Mouse (Mus musculus): ENCODE results near the gene Unc5a. TPM values are rescaled to one million over a fixed set of nuclear protein-coding genes. Genes with fewer than 3 reads are reported as not detected.

Gene Unc5a
- polyA plus RNA-seq, 1 experiment from 2014 or later = 4.6 TPM

GRCm38 (mm10) chr13:54959842-54960241 lies 10.6 kb downstream of the Unc5a start:
- H3K4me1 ChIP-seq (ENCODE audit: control insufficient read depth, insufficient read depth, low read length) = no peaks in the 10 kb centered on the region
- no peak overlapping the region for H3K4me3 ChIP-seq (ENCODE audit: low read depth, low read length)
- 57% methylated on average over 6 of the region's 6 CpGs for WGBS
- H3K4me2 ChIP-seq (ENCODE audit: low read depth, low read length) = no peak overlapping the region
- H3K27ac ChIP-seq (replicated peaks; ENCODE audit: low read depth, low read length) = no peak overlapping the region
- no peak for ATAC-seq (ENCODE audit: low read depth)
- H3K9ac ChIP-seq (ENCODE audit: low read depth, low read length) = no peak overlapping the region
- H3K9me3 ChIP-seq (ENCODE audit: control insufficient read depth, low read length) = no peaks in the 10 kb centered on the region
- peaks cover 23% of the 10 kb centered on the region for H3K27me3 ChIP-seq (replicated peaks; ENCODE audit: control insufficient read depth, insufficient read depth, low read length)
- no peaks in the 10 kb centered on the region for H3K36me3 ChIP-seq (ENCODE audit: control insufficient read depth, insufficient read depth, low read length)
- no peak for DNase-seq (ENCODE audit: low spot score)

GRCm38 (mm10) chr13:54960491-54960890 lies 11.3 kb downstream of the Unc5a start:
- Histone ChIP-seq H3K4me2 (ENCODE audit: low read depth, low read length) (no peak overlapping the region), H3K36me3 (ENCODE audit: control insufficient read depth, insufficient read depth, low read length) (no peaks in the 10 kb centered on the region), H3K9ac (ENCODE audit: low read depth, low read length) (no peak overlapping the region), H3K4me3 (ENCODE audit: low read depth, low read length) (no peak overlapping the region), H3K9me3 (ENCODE audit: control insufficient read depth, low read length) (no peaks in the 10 kb centered on the region), H3K27me3 (replicated peaks; ENCODE audit: control insufficient read depth, insufficient read depth, low read length) (peaks cover 17% of the 10 kb centered on the region), H3K4me1 (ENCODE audit: control insufficient read depth, insufficient read depth, low read length) (no peaks in the 10 kb centered on the region), H3K27ac (replicated peaks; ENCODE audit: low read depth, low read length) (no peak overlapping the region)
- DNase-seq (ENCODE audit: low spot score) (no peak), ATAC-seq (ENCODE audit: low read depth) (no peak)
- WGBS = 64% methylated on average over 3 of the region's 3 CpGs

- no peaks in the 10 kb centered on the region for H3K4me1 ChIP-seq (ENCODE audit: control insufficient read depth, insufficient read depth, low read length)
- no peak overlapping the region for H3K4me2 ChIP-seq (ENCODE audit: low read depth, low read length)
- DNase-seq (ENCODE audit: low spot score) (no peak), ATAC-seq (ENCODE audit: low read depth) (no peak)
- WGBS = 86% methylated on average over 6 of the region's 6 CpGs
- no peaks in the 10 kb centered on the region for H3K36me3 ChIP-seq (ENCODE audit: control insufficient read depth, insufficient read depth, low read length)
- no peak overlapping the region for H3K9ac ChIP-seq (ENCODE audit: low read depth, low read length)
- H3K27ac ChIP-seq (replicated peaks; ENCODE audit: low read depth, low read length) = no peak overlapping the region
- no peaks in the 10 kb centered on the region for H3K9me3 ChIP-seq (ENCODE audit: control insufficient read depth, low read length)
- no peak overlapping the region for H3K4me3 ChIP-seq (ENCODE audit: low read depth, low read length)
- no peaks in the 10 kb centered on the region for H3K27me3 ChIP-seq (replicated peaks; ENCODE audit: control insufficient read depth, insufficient read depth, low read length)
These were observed 16.0 kb downstream of the Unc5a start for GRCm38 (mm10) chr13:54965256-54965655.

- Histone ChIP-seq H3K4me3 (ENCODE audit: low read depth, low read length) (no peak overlapping the region), H3K36me3 (ENCODE audit: control insufficient read depth, insufficient read depth, low read length) (no peaks in the 10 kb centered on the region), H3K27ac (replicated peaks; ENCODE audit: low read depth, low read length) (no peak overlapping the region), H3K4me2 (ENCODE audit: low read depth, low read length) (no peak overlapping the region), H3K9me3 (ENCODE audit: control insufficient read depth, low read length) (no peaks in the 10 kb centered on the region), H3K9ac (ENCODE audit: low read depth, low read length) (no peak overlapping the region), H3K27me3 (replicated peaks; ENCODE audit: control insufficient read depth, insufficient read depth, low read length) (no peaks in the 10 kb centered on the region), H3K4me1 (ENCODE audit: control insufficient read depth, insufficient read depth, low read length) (no peaks in the 10 kb centered on the region)
- ATAC-seq (ENCODE audit: low read depth) = no peak
- no peak for DNase-seq (ENCODE audit: low spot score)
- 63% methylated on average over 11 of the region's 11 CpGs for WGBS
These were observed 18.3 kb downstream of the Unc5a start for GRCm38 (mm10) chr13:54967501-54967900.

GRCm38 (mm10) chr13:54968636-54969035 lies 19.4 kb downstream of the Unc5a start:
- Histone ChIP-seq H3K36me3 (ENCODE audit: control insufficient read depth, insufficient read depth, low read length) (no peaks in the 10 kb centered on the region), H3K9me3 (ENCODE audit: control insufficient read depth, low read length) (no peaks in the 10 kb centered on the region), H3K4me2 (ENCODE audit: low read depth, low read length) (no peak overlapping the region), H3K4me1 (ENCODE audit: control insufficient read depth, insufficient read depth, low read length) (no peaks in the 10 kb centered on the region), H3K4me3 (ENCODE audit: low read depth, low read length) (no peak overlapping the region), H3K9ac (ENCODE audit: low read depth, low read length) (no peak overlapping the region), H3K27ac (replicated peaks; ENCODE audit: low read depth, low read length) (no peak overlapping the region), H3K27me3 (replicated peaks; ENCODE audit: control insufficient read depth, insufficient read depth, low read length) (no peaks in the 10 kb centered on the region)
- DNase-seq (ENCODE audit: low spot score) (no peak), ATAC-seq (ENCODE audit: low read depth) (no peak)
- 56% methylated on average over 5 of the region's 5 CpGs for WGBS

- H3K36me3 ChIP-seq (ENCODE audit: control insufficient read depth, insufficient read depth, low read length) = no peaks in the 10 kb centered on the region
- H3K27ac ChIP-seq (replicated peaks; ENCODE audit: low read depth, low read length) = no peak overlapping the region
- ATAC-seq (ENCODE audit: low read depth) = no peak
- no peaks in the 10 kb centered on the region for H3K9me3 ChIP-seq (ENCODE audit: control insufficient read depth, low read length)
- no peaks in the 10 kb centered on the region for H3K27me3 ChIP-seq (replicated peaks; ENCODE audit: control insufficient read depth, insufficient read depth, low read length)
- H3K4me2 ChIP-seq (ENCODE audit: low read depth, low read length) = no peak overlapping the region
- no peak for DNase-seq (ENCODE audit: low spot score)
- H3K9ac ChIP-seq (ENCODE audit: low read depth, low read length) = no peak overlapping the region
- H3K4me1 ChIP-seq (ENCODE audit: control insufficient read depth, insufficient read depth, low read length) = no peaks in the 10 kb centered on the region
- 34% methylated on average over 9 of the region's 9 CpGs for WGBS
- no peak overlapping the region for H3K4me3 ChIP-seq (ENCODE audit: low read depth, low read length)
These were observed 20.3 kb downstream of the Unc5a start for GRCm38 (mm10) chr13:54969513-54969912.

DNA sequence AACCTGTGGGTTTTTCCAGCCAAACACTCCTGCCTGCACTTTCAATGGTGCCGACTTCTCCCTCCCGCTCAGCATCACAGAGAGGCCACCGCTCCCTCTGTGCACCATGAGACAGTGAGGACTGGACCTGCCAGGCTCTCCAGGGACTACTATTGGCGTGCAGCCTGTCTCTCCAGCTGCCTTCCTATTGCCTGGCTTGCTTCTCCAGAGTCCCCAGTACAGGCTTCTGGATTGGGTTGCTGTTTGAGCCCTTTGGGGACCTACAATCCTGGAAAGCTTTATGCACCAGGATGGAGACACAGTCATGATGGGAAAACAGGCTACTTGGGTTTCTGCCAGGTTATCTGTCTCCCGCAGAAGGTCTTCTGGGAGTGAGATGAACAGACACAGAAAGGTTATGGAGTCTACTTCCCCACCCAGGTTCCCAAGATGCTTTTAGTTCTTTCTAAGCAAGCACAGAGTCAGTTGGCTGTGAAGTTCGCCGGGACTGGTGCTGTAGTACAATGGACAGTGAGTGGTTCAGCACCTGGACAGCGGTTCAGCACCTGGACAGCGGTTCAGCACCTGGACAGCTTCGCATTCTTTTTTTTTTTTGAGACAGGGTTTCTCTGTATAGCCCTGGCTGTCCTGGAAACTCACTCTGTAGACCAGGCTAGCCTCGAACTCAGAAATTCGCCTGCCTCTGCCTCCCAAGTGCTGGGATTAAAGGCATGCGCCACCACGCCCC lies 21.5 kb downstream of the Unc5a start:
- no peaks in the 10 kb centered on the region for H3K4me1 ChIP-seq (ENCODE audit: control insufficient read depth, insufficient read depth, low read length)
- H3K27me3 ChIP-seq (replicated peaks; ENCODE audit: control insufficient read depth, insufficient read depth, low read length) = no peaks in the 10 kb centered on the region
- 31% methylated on average over 14 of the region's 14 CpGs for WGBS
- DNase-seq (ENCODE audit: low spot score) (peak; percentile 62), ATAC-seq (ENCODE audit: low read depth) (no peak)
- no peak overlapping the region for H3K9ac ChIP-seq (ENCODE audit: low read depth, low read length)
- H3K36me3 ChIP-seq (ENCODE audit: control insufficient read depth, insufficient read depth, low read length) = no peaks in the 10 kb centered on the region
- no peak overlapping the region for H3K27ac ChIP-seq (replicated peaks; ENCODE audit: low read depth, low read length)
- no peaks in the 10 kb centered on the region for H3K9me3 ChIP-seq (ENCODE audit: control insufficient read depth, low read length)
- H3K4me2 ChIP-seq (ENCODE audit: low read depth, low read length) = no peak overlapping the region
- H3K4me3 ChIP-seq (ENCODE audit: low read depth, low read length) = no peak overlapping the region

DNA sequence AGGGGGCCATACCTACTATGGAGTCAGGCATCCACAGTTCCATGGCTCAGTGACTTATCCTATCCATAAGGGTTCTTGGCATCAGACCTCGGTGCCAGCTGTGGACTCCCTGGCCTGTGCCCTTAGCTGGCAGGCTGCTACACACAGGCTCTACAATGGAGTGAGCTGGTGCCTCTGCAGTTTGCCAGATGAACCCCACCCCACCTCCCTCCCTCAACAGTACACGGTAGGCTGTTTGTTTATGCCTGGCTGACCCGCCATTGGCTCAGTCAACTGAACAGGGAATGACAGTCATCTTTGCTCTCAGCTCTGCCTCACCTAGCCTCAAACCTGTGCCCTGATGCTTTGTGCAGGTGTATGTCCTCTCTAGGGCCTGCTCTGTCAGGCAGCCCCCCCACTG lies 26.3 kb downstream of the Unc5a start:
- Histone ChIP-seq H3K4me1 (ENCODE audit: control insufficient read depth, insufficient read depth, low read length) (no peaks in the 10 kb centered on the region), H3K27me3 (replicated peaks; ENCODE audit: control insufficient read depth, insufficient read depth, low read length) (no peaks in the 10 kb centered on the region), H3K9me3 (ENCODE audit: control insufficient read depth, low read length) (no peaks in the 10 kb centered on the region), H3K4me3 (ENCODE audit: low read depth, low read length) (no peak overlapping the region), H3K27ac (replicated peaks; ENCODE audit: low read depth, low read length) (no peak overlapping the region), H3K4me2 (ENCODE audit: low read depth, low read length) (no peak overlapping the region), H3K36me3 (ENCODE audit: control insufficient read depth, insufficient read depth, low read length) (no peaks in the 10 kb centered on the region), H3K9ac (ENCODE audit: low read depth, low read length) (no peak overlapping the region)
- DNase-seq (ENCODE audit: low spot score) (no peak), ATAC-seq (ENCODE audit: low read depth) (no peak)
- WGBS = 45% methylated on average over 3 of the region's 3 CpGs

DNA sequence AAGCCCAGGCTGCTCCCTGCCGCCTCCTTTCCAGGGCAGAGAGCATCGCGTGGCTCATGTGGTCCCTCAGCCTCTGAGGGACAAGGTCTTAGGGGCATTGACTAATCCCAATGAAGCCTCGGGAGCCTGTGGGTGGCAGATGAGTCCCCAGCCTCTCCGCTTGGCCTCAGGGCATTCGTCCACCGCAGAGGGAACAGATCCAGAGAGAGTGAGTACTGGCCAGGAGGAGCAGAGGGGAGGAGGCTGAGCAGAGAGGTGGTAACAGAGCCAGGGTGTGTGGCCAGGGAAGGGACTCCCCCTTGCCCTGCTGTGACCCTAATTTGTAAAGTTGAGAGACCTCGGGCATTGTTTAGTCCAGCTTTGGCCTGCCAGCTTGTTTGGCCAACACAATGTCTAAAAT lies 29.6 kb downstream of the Unc5a start:
- Histone ChIP-seq H3K27me3 (replicated peaks; ENCODE audit: control insufficient read depth, insufficient read depth, low read length) (no peaks in the 10 kb centered on the region), H3K4me1 (ENCODE audit: control insufficient read depth, insufficient read depth, low read length) (no peaks in the 10 kb centered on the region), H3K36me3 (ENCODE audit: control insufficient read depth, insufficient read depth, low read length) (no peaks in the 10 kb centered on the region), H3K27ac (replicated peaks; ENCODE audit: low read depth, low read length) (no peak overlapping the region), H3K4me3 (ENCODE audit: low read depth, low read length) (no peak overlapping the region), H3K4me2 (ENCODE audit: low read depth, low read length) (no peak overlapping the region), H3K9ac (ENCODE audit: low read depth, low read length) (no peak overlapping the region), H3K9me3 (ENCODE audit: control insufficient read depth, low read length) (no peaks in the 10 kb centered on the region)
- 29% methylated on average over 8 of the region's 8 CpGs for WGBS
- ATAC-seq (ENCODE audit: low read depth) = no peak; the same call in 1 of the 2 replicates
- DNase-seq (ENCODE audit: low spot score) = no peak
